Mouse (Mus musculus): ENCODE data around the gene Mindy2. TPM values are rescaled to one million over a fixed set of nuclear protein-coding genes. Genes with fewer than 3 reads are reported as not detected.

Mindy2 gene
- total and polyA plus RNA-seq, 3 experiments: 6.3 to 6.8 TPM; not detected in 1

- peak; percentile 43; the same call in 1 of the 2 replicates for TF ChIP-seq CHD1 (IDR thresholded peaks at IDR 0.05; ENCODE audit: low read depth, low read length)
- TF ChIP-seq MXI1 (IDR thresholded peaks at IDR 0.05; ENCODE audit: low read depth, low read length): peak; percentile 41; the same call in 1 of the 2 replicates
- TF ChIP-seq SIN3A (IDR thresholded peaks at IDR 0.05; ENCODE audit: low read length): peak; percentile 23; the same call in 1 of the 2 replicates
- TF ChIP-seq MYC (IDR thresholded peaks at IDR 0.05; ENCODE audit: low read depth, low read length): no peak
- TF ChIP-seq ZMIZ1 (IDR thresholded peaks at IDR 0.05; ENCODE audit: low read depth, low read length): 0 out of 2 replicates have a peak, but pooled peaks have one; percentile 0
- TF ChIP-seq ZC3H11A (IDR thresholded peaks at IDR 0.05; ENCODE audit: low read depth, low read length): no peak
- TF ChIP-seq USF1 (IDR thresholded peaks at IDR 0.05; ENCODE audit: low read depth, low read length): 0 out of 2 replicates have a peak, but pooled peaks have one; percentile 29
- TF ChIP-seq HCFC1 (IDR thresholded peaks at IDR 0.05; ENCODE audit: low read depth, low read length): no peak
- no peak for TF ChIP-seq KAT2A (conservative IDR thresholded peaks at IDR 0.05; ENCODE audit: low read depth, low read length)
- TF ChIP-seq EP300 (IDR thresholded peaks at IDR 0.05; ENCODE audit: low read depth in 1 of 2, low read length in 2 of 2): peak in 1 of 2 experiments; percentile 9; a peak in 1 of 4 replicates
- no peak for TF ChIP-seq POLR2AphosphoS2 (IDR thresholded peaks at IDR 0.05; ENCODE audit: low read length)
- TF ChIP-seq TCF12 (IDR thresholded peaks at IDR 0.05; ENCODE audit: low read depth, low read length): peak; percentile 13; the same call in 1 of the 2 replicates
- TF ChIP-seq POLR2A (IDR thresholded peaks at IDR 0.05; ENCODE audit: control insufficient read depth in 1 of 2, insufficient read depth in 1 of 2, low read depth in 1 of 2, low read length in 2 of 2, poor library complexity in 1 of 2): peak in 1 of 2 experiments; percentile 33; a peak in 1 of 4 replicates
- TF ChIP-seq MAFK (IDR thresholded peaks at IDR 0.05; ENCODE audit: borderline replicate concordance, low read depth, low read length): 0 out of 2 replicates have a peak, but pooled peaks have one; percentile 31
- no peak for TF ChIP-seq POLR2AphosphoS5 (IDR thresholded peaks at IDR 0.05; ENCODE audit: borderline replicate concordance, low read depth, low read length)
- no peak for TF ChIP-seq USF2 (IDR thresholded peaks at IDR 0.05; ENCODE audit: borderline replicate concordance in 1 of 2, insufficient read depth in 1 of 2, low read depth in 1 of 2, low read length in 2 of 2)
- H3K4me1 ChIP-seq (ENCODE audit: control insufficient read depth in 1 of 2, insufficient read depth in 2 of 2, low read length in 2 of 2): peaks cover 14 to 30% of the 10 kb centered on the region in 2 experiments
- DNase-seq (ENCODE audit: low read depth, low spot score): peak; percentile 78
- H3K36me3 ChIP-seq (ENCODE audit: control insufficient read depth in 1 of 2, insufficient read depth in 2 of 2, low read length in 2 of 2): peaks cover 2 to 40% of the 10 kb centered on the region in 2 experiments
- H3K27ac ChIP-seq (ENCODE audit: control insufficient read depth, low read depth, low read length): peak overlapping the region; percentile 86
- H3K27me3 ChIP-seq (ENCODE audit: control insufficient read depth in 1 of 2, insufficient read depth in 2 of 2, low read length in 2 of 2): no peaks in the 10 kb centered on the region
- peak overlapping the region; percentile 60 to 99 for H3K4me3 ChIP-seq (ENCODE audit: control insufficient read depth in 1 of 2, insufficient read depth in 1 of 2, low read depth in 2 of 2, low read length in 2 of 2)
- H3K9ac ChIP-seq (ENCODE audit: control insufficient read depth, low read depth, low read length, poor library complexity, severe bottlenecking): peak overlapping the region; percentile 98
- no peaks in the 10 kb centered on the region for H3K9me3 ChIP-seq (replicated peaks; ENCODE audit: insufficient read depth, low read length)
- H3K79me2 ChIP-seq (ENCODE audit: control insufficient read depth, insufficient read depth, low read length, poor library complexity): peaks cover 42% of the 10 kb centered on the region
Measured at GRCm38 (mm10) chr9:70679132-70680091, 22.4 kb upstream of the Mindy2 start.

GRCm38 (mm10) chr9:70678682-70679131 is 21.7 kb upstream of the Mindy2 start, which contains the start of gene Adam10:
Adam10 (plus strand) TSS chr9:70678997.
- peaks cover 40% of the 10 kb centered on the region for H3K79me2 ChIP-seq (ENCODE audit: control insufficient read depth, insufficient read depth, low read length, poor library complexity)
- peaks cover 14 to 26% of the 10 kb centered on the region in 2 experiments for H3K4me1 ChIP-seq (ENCODE audit: control insufficient read depth in 1 of 2, insufficient read depth in 2 of 2, low read length in 2 of 2)
- H3K27me3 ChIP-seq (ENCODE audit: control insufficient read depth in 1 of 2, insufficient read depth in 2 of 2, low read length in 2 of 2): no peaks in the 10 kb centered on the region
- H3K36me3 ChIP-seq (ENCODE audit: control insufficient read depth in 1 of 2, insufficient read depth in 2 of 2, low read length in 2 of 2): peaks cover 2 to 38% of the 10 kb centered on the region in 2 experiments
- H3K27ac ChIP-seq (ENCODE audit: control insufficient read depth, low read depth, low read length): peak within 1 kb of the TSS; percentile 86
- DNase-seq (ENCODE audit: low read depth, low spot score): peak; percentile 98
- peak within 1 kb of the TSS; percentile 96 to 99 for H3K4me3 ChIP-seq (ENCODE audit: control insufficient read depth in 1 of 2, insufficient read depth in 1 of 2, low read depth in 2 of 2, low read length in 2 of 2)
- peak within 1 kb of the TSS; percentile 98 for H3K9ac ChIP-seq (ENCODE audit: control insufficient read depth, low read depth, low read length, poor library complexity, severe bottlenecking)
- no peaks in the 10 kb centered on the region for H3K9me3 ChIP-seq (replicated peaks; ENCODE audit: insufficient read depth, low read length)
- no peak for TF ChIP-seq SMC3 (IDR thresholded peaks at IDR 0.05; ENCODE audit: low read depth, low read length)
- TF ChIP-seq KAT2A (conservative IDR thresholded peaks at IDR 0.05; ENCODE audit: low read depth, low read length): no peak
- no peak for TF ChIP-seq ZNF384 (IDR thresholded peaks at IDR 0.05; ENCODE audit: low read depth, low read length)
- TF ChIP-seq USF1 (IDR thresholded peaks at IDR 0.05; ENCODE audit: low read depth, low read length): peak; percentile 100
- no peak for TF ChIP-seq ETS1 (IDR thresholded peaks at IDR 0.05; ENCODE audit: low read depth, low read length)
- TF ChIP-seq TCF12 (IDR thresholded peaks at IDR 0.05; ENCODE audit: low read depth, low read length): peak; percentile 75; the same call in 1 of the 2 replicates
- no peak for TF ChIP-seq CHD2 (IDR thresholded peaks at IDR 0.05; ENCODE audit: low read length)
- no peak for TF ChIP-seq TBP (IDR thresholded peaks at IDR 0.05; ENCODE audit: low read depth, low read length)
- TF ChIP-seq SIN3A (IDR thresholded peaks at IDR 0.05; ENCODE audit: low read length): peak; percentile 55; the same call in 1 of the 2 replicates
- TF ChIP-seq JUND (IDR thresholded peaks at IDR 0.05; ENCODE audit: low read depth, low read length): no peak
- peak; percentile 90 to 94 for TF ChIP-seq POLR2A (IDR thresholded peaks at IDR 0.05; ENCODE audit: control insufficient read depth in 1 of 2, insufficient read depth in 1 of 2, low read depth in 1 of 2, low read length in 2 of 2, poor library complexity in 1 of 2)
- TF ChIP-seq ZC3H11A (IDR thresholded peaks at IDR 0.05; ENCODE audit: low read depth, low read length): no peak
- peak; percentile 62; the same call in 1 of the 2 replicates for TF ChIP-seq UBTF (IDR thresholded peaks at IDR 0.05; ENCODE audit: borderline replicate concordance, insufficient read depth, low read depth, low read length)
- TF ChIP-seq MAZ (IDR thresholded peaks at IDR 0.05; ENCODE audit: low read depth, low read length): peak; percentile 89
- 0 out of 2 replicates have a peak, but pooled peaks have one; percentile 31 for TF ChIP-seq MXI1 (IDR thresholded peaks at IDR 0.05; ENCODE audit: low read depth, low read length)
- no peak for TF ChIP-seq CHD1 (IDR thresholded peaks at IDR 0.05; ENCODE audit: low read depth, low read length)
- TF ChIP-seq USF2 (IDR thresholded peaks at IDR 0.05; ENCODE audit: borderline replicate concordance in 1 of 2, insufficient read depth in 1 of 2, low read depth in 1 of 2, low read length in 2 of 2): peak; percentile 46 to 92; a peak in 3 of 4 replicates
- TF ChIP-seq ELF1 (IDR thresholded peaks at IDR 0.05; ENCODE audit: low read depth, low read length): peak; percentile 77
- TF ChIP-seq EP300 (IDR thresholded peaks at IDR 0.05; ENCODE audit: low read depth in 1 of 2, low read length in 2 of 2): peak in 1 of 2 experiments; percentile 15; a peak in 2 of 4 replicates

Measured in MEL (cell line).